ENCODE assay signal across 26 mouse cellular contexts in genomic region chr11:102021196-102021595, GRCm38 (mm10). TPM values are rescaled to one million over a fixed set of nuclear protein-coding genes. Genes with fewer than 3 reads are reported as not detected.
"Had no signal": no experiment of that assay in that cellular context is flagged by ENCODE, and none has a peak within 500 bp of the region (broad histone marks: within the 10 kb centered on the region; RNA-seq: fewer than 3 reads in every experiment).

No protein-coding gene starts in this region.

- H3K9me3 ChIP-seq: midbrain, embryonic 10.5 days; midbrain, embryonic 12.5 days; neural tube, embryonic 13.5 days; neural tube, embryonic 15.5 days had no signal

- H3K27me3 ChIP-seq: midbrain, embryonic 12.5 days; neural tube, embryonic 13.5 days; neural tube, embryonic 15.5 days had no signal

- H3K27ac ChIP-seq: midbrain, embryonic 10.5 days; midbrain, embryonic 12.5 days; neural tube, embryonic 13.5 days; neural tube, embryonic 15.5 days had no signal

- H3K9ac ChIP-seq: lung, embryonic 14.5 days; midbrain, embryonic 12.5 days; neural tube, embryonic 13.5 days; neural tube, embryonic 15.5 days had no signal

- H3K4me2 ChIP-seq: lung, embryonic 14.5 days; midbrain, embryonic 12.5 days; neural tube, embryonic 13.5 days; neural tube, embryonic 15.5 days had no signal

- DNase-seq: lung, embryonic 14.5 days; lung, postnatal 10 days; lung, postnatal 4 days; midbrain, embryonic 14.5 days; retina, postnatal 1 day; right cerebral cortex, adult 18-20 months; right cerebral cortex, postnatal 25 days; right cerebral cortex, postnatal 4 days; spleen, adult 18-20 months; thymus, adult 18-20 months; thymus, postnatal 14 days; thymus, postnatal 36 days had no signal

- H3K4me3 ChIP-seq: midbrain, embryonic 10.5 days; midbrain, embryonic 12.5 days; myocyte; neural tube, embryonic 13.5 days; neural tube, embryonic 15.5 days had no signal

- ATAC-seq: midbrain, embryonic 16.5 days had no signal

RNA-seq across cellular contexts. Expression of gene Mpp3, which starts 7.1 kb away (rescaled TPM):
- total RNA-seq: megakaryocyte, adult 5-6 weeks; megakaryocyte-erythroid progenitor cell, adult 5-6 weeks had no signal

RNA-seq across cellular contexts. Expression of gene Cd300lg, which starts 20.1 kb away (rescaled TPM):
- polyA plus RNA-seq: myocyte had no signal

RNA-seq across cellular contexts. Expression of gene Cfap97d1, which starts 37.1 kb away (rescaled TPM):
- total RNA-seq: megakaryocyte, adult 5-6 weeks; megakaryocyte-erythroid progenitor cell, adult 5-6 weeks had no signal
- polyA plus RNA-seq: lung, embryonic 14.5 days; lung, embryonic 16.5 days; midbrain, embryonic 10.5 days; midbrain, embryonic 12.5 days; midbrain, embryonic 14.5 days; midbrain, embryonic 16.5 days; myocyte; neural tube, embryonic 11.5 days; neural tube, embryonic 13.5 days; neural tube, embryonic 15.5 days; small intestine, adult 2 months; stomach, embryonic 14.5 days; stomach, embryonic 16.5 days; thymus, postnatal 0 days had no signal

RNA-seq across cellular contexts. Expression of gene Sost, which starts 54.4 kb away (rescaled TPM):
- total RNA-seq: megakaryocyte, adult 5-6 weeks; megakaryocyte-erythroid progenitor cell, adult 5-6 weeks had no signal
- polyA plus RNA-seq: lung, embryonic 14.5 days; midbrain, embryonic 14.5 days; midbrain, embryonic 16.5 days; neural tube, embryonic 11.5 days; small intestine, adult 2 months; stomach, embryonic 14.5 days; stomach, embryonic 16.5 days had no signal
